Mouse (Mus musculus) heart, embryonic 16.5 days (tissue): ENCODE results near the gene Ndrg3. TPM values are rescaled to one million over a fixed set of nuclear protein-coding genes. Genes with fewer than 3 reads are reported as not detected.
"Not testable (repeated sequence)": the region's sequence is repeated elsewhere in the genome, so short reads cannot be mapped to it uniquely, and the experiment has no call there.

Experiments used
- ATAC-seq: fragments of 200-750 bp; cut with Nextera tagmentation; replicated peaks from 2 replicates; pipeline ENCODE4 v1.8.0; 2017; ENCODE audit warnings: moderate number of reproducible peaks; ENCODE audit not compliant: insufficient read depth, low FRiP score; ENCODE audit errors: extremely low read depth
- H3K27ac ChIP-seq: fragments of 300-500 bp; sonication (generic); 2 replicates; pipeline ENCODE4 v1.5.1; 2014; ENCODE audit warnings: mild to moderate bottlenecking, low read length, control low read depth, moderate library complexity
- H3K27me3 ChIP-seq: fragments of 300-500 bp; sonication (generic); 2 replicates; pipeline ENCODE4 v1.6.1; 2014; ENCODE audit warnings: low read length, mixed read lengths; ENCODE audit not compliant: control insufficient read depth, insufficient read depth
- H3K36me3 ChIP-seq: fragments of 300-500 bp; sonication (generic); 2 replicates; pipeline ENCODE4 v1.6.1; 2014; ENCODE audit not compliant: control insufficient read depth, insufficient read depth
- H3K4me1 ChIP-seq: fragments of 300-500 bp; sonication (generic); 2 replicates; pipeline ENCODE4 v1.6.1; 2014; ENCODE audit warnings: low read length, mixed read lengths; ENCODE audit not compliant: control insufficient read depth, insufficient read depth
- H3K4me2 ChIP-seq: fragments of 300-500 bp; sonication (generic); 2 replicates; pipeline ENCODE4 v1.6.1; 2014; ENCODE audit warnings: low read depth, mild to moderate bottlenecking, control low read depth, low read length
- H3K4me3 ChIP-seq: fragments of 300-500 bp; sonication (generic); 2 replicates; pipeline ENCODE4 v1.5.1; 2014; ENCODE audit warnings: mild to moderate bottlenecking, control low read depth, low read length
- H3K9ac ChIP-seq: fragments of 300-500 bp; sonication (generic); 2 replicates; pipeline ENCODE4 v1.6.1; 2014; ENCODE audit warnings: low read length, control low read depth
- H3K9me3 ChIP-seq: fragments of 300-500 bp; sonication (generic); replicated peaks from 2 replicates; pipeline ENCODE4 v1.6.1; 2016; ENCODE audit warnings: low read length; ENCODE audit not compliant: control insufficient read depth
- WGBS: fragments of 180-500 bp; shearing (Covaris S2); extraction: QIAGEN DNeasy Blood & Tissue Kit; methylation state at CpG from one replicate; pipeline ENCODE4 v1.1.7; 2014; 5-methylcytosine and 5-hydroxymethylcytosine counted together
- polyA plus RNA-seq: library from polyadenylated mRNA; unstranded; fragments of >200 nt; fragmentation: Nextera tagmentation; extraction: Ambion mirVana; gene quantifications from 2 replicates; pipeline ENCODE4 v1.2.1, GENCODE M21; 2015

The Ndrg3 gene
- polyA plus RNA-seq, 1 experiment from 2014 or later, result 60.0 TPM

DNA sequence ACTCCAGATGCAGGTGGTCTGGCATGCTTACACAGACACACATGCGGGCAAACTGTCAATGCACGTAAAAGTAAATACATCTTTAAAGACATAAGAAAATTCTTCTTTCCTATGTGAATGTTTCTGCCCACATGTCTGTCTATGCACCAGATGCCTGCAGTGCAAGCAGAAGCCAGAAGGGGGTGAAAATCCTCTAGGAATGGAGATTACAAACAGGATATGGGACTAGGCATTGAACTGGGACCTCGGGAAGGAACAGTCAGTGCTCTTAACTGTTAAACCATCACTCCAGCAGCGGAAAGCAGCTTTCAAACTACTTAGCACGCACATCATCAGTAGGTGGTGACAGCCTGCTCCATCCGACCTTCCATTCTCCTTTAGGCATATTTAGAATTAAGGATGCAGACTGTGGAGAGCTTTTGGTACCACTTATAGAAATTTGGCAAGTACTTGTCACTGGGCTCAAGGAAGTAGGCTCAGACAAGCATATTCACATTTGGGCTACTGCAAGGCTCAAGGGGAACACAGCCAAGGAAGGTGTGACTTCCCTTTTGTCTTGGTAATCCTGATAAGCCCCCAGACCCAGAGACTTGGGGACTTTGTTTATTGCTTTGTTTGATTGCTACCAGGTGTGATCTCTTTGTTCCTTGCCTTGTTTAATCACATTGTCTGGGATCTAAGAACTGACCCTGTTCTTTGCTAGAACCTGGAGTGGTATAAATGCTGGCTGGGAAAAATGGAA, 86.7 kb downstream of the Ndrg3 start:
- WGBS, result 22% methylated on average over 6 of the region's 6 CpGs
- no peaks in the 10 kb centered on the region for H3K27me3 ChIP-seq
- H3K9me3 ChIP-seq, result no peaks in the 10 kb centered on the region
- no peaks in the 10 kb centered on the region for H3K36me3 ChIP-seq
- no peak for ATAC-seq
- no peak overlapping the region for H3K4me2 ChIP-seq
- H3K27ac ChIP-seq, result no peak overlapping the region
- no peak overlapping the region for H3K9ac ChIP-seq
- H3K4me1 ChIP-seq, result no peaks in the 10 kb centered on the region
- H3K4me3 ChIP-seq, result no peak overlapping the region

DNA sequence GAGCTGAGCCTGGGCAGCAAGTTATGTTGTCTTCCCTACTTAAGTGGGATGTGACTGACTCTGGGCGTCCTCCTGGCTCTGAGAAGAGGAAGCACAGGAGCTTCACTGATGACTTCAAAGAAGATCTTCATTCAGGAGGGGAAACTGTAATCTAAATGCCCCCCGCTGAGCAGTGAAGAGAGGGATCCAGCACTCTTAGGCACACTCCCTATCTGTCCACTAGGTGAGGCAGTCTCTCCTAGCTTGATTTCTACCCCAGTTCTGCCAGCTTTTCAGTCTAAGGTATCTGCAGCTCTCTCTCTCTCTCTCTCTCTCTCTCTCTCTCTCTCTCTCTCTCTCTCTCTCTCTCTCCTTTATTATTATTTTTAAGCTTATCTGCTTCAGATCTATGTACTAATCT, 88.5 kb downstream of the Ndrg3 start:
- Histone ChIP-seq H3K9ac (no peak overlapping the region), H3K4me1 (0 out of 2 replicates have a peak, but pooled peaks cover 1% of the 10 kb centered on the region), H3K4me3 (no peak overlapping the region), H3K27me3 (no peaks in the 10 kb centered on the region), H3K4me2 (no peak overlapping the region), H3K36me3 (no peaks in the 10 kb centered on the region), H3K9me3 (no peaks in the 10 kb centered on the region), H3K27ac (no peak overlapping the region)
- 33% methylated on average over 2 of the region's 2 CpGs for WGBS
- no peak for ATAC-seq

- H3K27ac ChIP-seq, H3K9ac ChIP-seq, ATAC-seq, H3K27me3 ChIP-seq, H3K9me3 ChIP-seq, H3K36me3 ChIP-seq, H3K4me1 ChIP-seq, H3K4me2 ChIP-seq, H3K4me3 ChIP-seq: not testable (repeated sequence)
- WGBS, result 70% methylated on average over 4 of the region's 4 CpGs
Measured at GRCm38 (mm10) chr2:156902411-156902810, 89.4 kb downstream of the Ndrg3 start.

GRCm38 (mm10) chr2:156901883-156902282, 90.0 kb downstream of the Ndrg3 start:
- H3K4me3 ChIP-seq, result no peak overlapping the region
- WGBS, result 61% methylated on average over 6 of the region's 6 CpGs
- H3K9me3 ChIP-seq, result no peaks in the 10 kb centered on the region
- H3K36me3 ChIP-seq, result no peaks in the 10 kb centered on the region
- no peak for ATAC-seq
- 0 out of 2 replicates have a peak, but pooled peaks cover 6% of the 10 kb centered on the region for H3K4me1 ChIP-seq
- no peaks in the 10 kb centered on the region for H3K27me3 ChIP-seq
- no peak overlapping the region for H3K9ac ChIP-seq
- H3K27ac ChIP-seq, result no peak overlapping the region
- H3K4me2 ChIP-seq, result no peak overlapping the region

DNA sequence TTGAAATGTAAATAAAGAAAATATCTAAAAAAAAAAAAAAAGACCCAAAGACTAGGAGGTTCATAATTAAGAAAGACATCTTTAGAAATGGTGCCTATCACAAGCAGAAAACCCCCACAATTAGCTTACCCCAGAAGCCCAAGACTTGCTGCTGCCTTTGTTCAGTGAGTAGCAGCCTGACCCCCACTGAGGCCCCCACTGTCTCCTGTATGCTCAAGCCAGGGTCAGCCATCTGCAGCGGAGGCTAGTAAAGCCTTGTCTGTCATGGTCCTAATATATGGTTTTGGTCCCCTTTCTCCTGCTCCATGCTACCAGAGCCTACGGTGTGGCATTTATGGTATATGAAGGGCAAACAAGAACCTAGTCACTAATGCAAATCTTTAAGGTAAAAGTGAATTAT, 90.5 kb downstream of the Ndrg3 start:
- no peaks in the 10 kb centered on the region for H3K9me3 ChIP-seq
- no peak overlapping the region for H3K27ac ChIP-seq
- no peak overlapping the region for H3K4me2 ChIP-seq
- H3K4me3 ChIP-seq, result no peak overlapping the region
- no peaks in the 10 kb centered on the region for H3K36me3 ChIP-seq
- no peaks in the 10 kb centered on the region for H3K27me3 ChIP-seq
- H3K9ac ChIP-seq, result no peak overlapping the region
- H3K4me1 ChIP-seq, result 0 out of 2 replicates have a peak, but pooled peaks cover 6% of the 10 kb centered on the region
- no peak for ATAC-seq
- 87% methylated on average over 2 of the region's 2 CpGs for WGBS

GRCm38 (mm10) chr2:156899184-156899583, 92.7 kb downstream of the Ndrg3 start:
- H3K27ac ChIP-seq, result no peak overlapping the region
- no peaks in the 10 kb centered on the region for H3K27me3 ChIP-seq
- no peak; the same call in 1 of the 2 replicates for ATAC-seq
- H3K36me3 ChIP-seq, result no peaks in the 10 kb centered on the region
- H3K9ac ChIP-seq, result no peak overlapping the region
- H3K9me3 ChIP-seq, result no peaks in the 10 kb centered on the region
- no peak overlapping the region for H3K4me3 ChIP-seq
- H3K4me2 ChIP-seq, result no peak overlapping the region
- WGBS, result 51% methylated on average over 4 of the region's 4 CpGs
- 0 out of 2 replicates have a peak, but pooled peaks cover 6% of the 10 kb centered on the region for H3K4me1 ChIP-seq

GRCm38 (mm10) chr2:156898374-156898773, 93.5 kb downstream of the Ndrg3 start:
- no peaks in the 10 kb centered on the region for H3K27me3 ChIP-seq
- H3K36me3 ChIP-seq, result no peaks in the 10 kb centered on the region
- no peaks in the 10 kb centered on the region for H3K9me3 ChIP-seq
- 0 out of 2 replicates have a peak, but pooled peaks cover 6% of the 10 kb centered on the region for H3K4me1 ChIP-seq
- H3K4me2 ChIP-seq, result no peak overlapping the region
- WGBS, result 36% methylated on average over 4 of the region's 4 CpGs
- H3K9ac ChIP-seq, result no peak overlapping the region
- H3K27ac ChIP-seq, result no peak overlapping the region
- H3K4me3 ChIP-seq, result no peak overlapping the region
- no peak for ATAC-seq

DNA sequence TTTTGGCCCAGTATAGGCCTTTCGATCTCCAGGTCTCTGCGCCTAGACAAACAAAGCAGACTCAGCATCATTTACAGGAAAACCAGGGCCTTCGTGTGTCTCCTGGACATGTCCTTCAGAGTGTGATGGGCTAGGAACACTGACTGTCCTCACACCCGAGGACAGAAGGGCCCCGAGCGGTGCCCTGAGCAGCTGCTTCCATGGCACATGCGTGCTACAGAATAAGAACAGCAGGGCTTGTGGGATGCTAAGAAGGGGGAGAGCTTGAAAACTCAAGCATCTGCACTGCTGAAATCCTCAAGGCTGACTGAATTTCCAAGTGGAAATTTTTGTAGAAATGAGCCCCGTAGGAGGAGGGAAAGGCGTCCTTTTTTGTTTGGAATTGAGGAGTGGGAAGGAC, 94.8 kb downstream of the Ndrg3 start:
- no peak overlapping the region for H3K4me2 ChIP-seq
- 0 out of 2 replicates have a peak, but pooled peaks cover 6% of the 10 kb centered on the region for H3K4me1 ChIP-seq
- H3K9ac ChIP-seq, result no peak overlapping the region
- H3K9me3 ChIP-seq, result no peaks in the 10 kb centered on the region
- H3K27me3 ChIP-seq, result no peaks in the 10 kb centered on the region
- H3K36me3 ChIP-seq, result no peaks in the 10 kb centered on the region
- no peak overlapping the region for H3K4me3 ChIP-seq
- ATAC-seq, result no peak
- no peak overlapping the region for H3K27ac ChIP-seq
- WGBS, result 84% methylated on average over 9 of the region's 9 CpGs

- Histone ChIP-seq H3K27ac (no peak overlapping the region), H3K4me2 (no peak overlapping the region), H3K36me3 (no peaks in the 10 kb centered on the region), H3K9ac (no peak overlapping the region), H3K4me1 (0 out of 2 replicates have a peak, but pooled peaks cover 6% of the 10 kb centered on the region), H3K4me3 (no peak overlapping the region), H3K9me3 (no peaks in the 10 kb centered on the region), H3K27me3 (no peaks in the 10 kb centered on the region)
- no peak for ATAC-seq
- 58% methylated on average over 9 of the region's 9 CpGs for WGBS
Measured at GRCm38 (mm10) chr2:156896384-156896914, 95.4 kb downstream of the Ndrg3 start.
